Mouse (Mus musculus) embryonic facial prominence, embryonic 13.5 days (tissue): ENCODE measurements at regions not wholly inside any gene's neighbourhood (a gene's known extent, or its start where the extent isn't known, plus 50 kb on each side); places are given as distances from the start of the nearest gene placed in this dataset.

ENCODE experiments used
- ATAC-seq: fragments of 200-750 bp; cut with Nextera tagmentation; 2 replicates; pipeline ENCODE4 v1.8.0; 2017; ENCODE audit warnings: low read depth; ENCODE audit not compliant: insufficient number of reproducible peaks, insufficient read depth, low FRiP score, low TSS enrichment
- H3K27ac ChIP-seq: fragments of 300-500 bp; sonication (generic); 2 replicates; pipeline ENCODE4 v1.5.1; 2015; ENCODE audit warnings: moderate library complexity, mild to moderate bottlenecking, inconsistent platforms
- H3K27me3 ChIP-seq: fragments of 300-500 bp; sonication (generic); 2 replicates; pipeline ENCODE4 v1.6.1; 2015; ENCODE audit warnings: mild to moderate bottlenecking, inconsistent platforms
- H3K36me3 ChIP-seq: fragments of 300-500 bp; sonication (generic); 2 replicates; pipeline ENCODE4 v1.6.1; 2015; ENCODE audit warnings: mild to moderate bottlenecking, inconsistent platforms
- H3K4me1 ChIP-seq: fragments of 300-500 bp; sonication (generic); 2 replicates; pipeline ENCODE4 v1.6.1; 2015; ENCODE audit warnings: inconsistent platforms
- H3K4me2 ChIP-seq: fragments of 300-500 bp; sonication (generic); 2 replicates; pipeline ENCODE4 v1.6.1; 2015; ENCODE audit warnings: moderate library complexity, mild to moderate bottlenecking, inconsistent platforms
- H3K4me3 ChIP-seq: fragments of 300-500 bp; sonication (generic); 2 replicates; pipeline ENCODE4 v1.5.1; 2015; ENCODE audit warnings: mild to moderate bottlenecking, inconsistent platforms
- H3K9ac ChIP-seq: fragments of 300-500 bp; sonication (generic); 2 replicates; pipeline ENCODE4 v1.6.1; 2015; ENCODE audit warnings: mild to moderate bottlenecking, inconsistent platforms
- H3K9me3 ChIP-seq: fragments of 300-500 bp; sonication (generic); 2 replicates; pipeline ENCODE4 v1.6.1; 2016; ENCODE audit warnings: inconsistent platforms
- WGBS: fragments of 180-500 bp; shearing (Covaris S2); methylation state at CpG from one replicate; pipeline ENCODE4 v1.1.7; 2015; ENCODE audit warnings: mixed read lengths; 5-methylcytosine and 5-hydroxymethylcytosine counted together

- no peak overlapping the region for H3K4me3 ChIP-seq
- no peak overlapping the region for H3K27ac ChIP-seq
- no peaks in the 10 kb centered on the region for H3K36me3 ChIP-seq
- H3K9me3 ChIP-seq, result no peaks in the 10 kb centered on the region
- no peaks in the 10 kb centered on the region for H3K27me3 ChIP-seq
- ATAC-seq, result no peak
- no peaks in the 10 kb centered on the region for H3K4me1 ChIP-seq
- WGBS, result 86% methylated on average over 3 of the region's 3 CpGs
- H3K9ac ChIP-seq, result no peak overlapping the region
- H3K4me2 ChIP-seq, result no peak overlapping the region
Measured at GRCm38 (mm10) chr3:80285246-80285645, 400.9 kb downstream of the Fam198b start.

GRCm38 (mm10) chr3:80293485-80293884, 409.2 kb downstream of the Fam198b start:
- no peak for ATAC-seq
- WGBS, result 83% methylated on average over 4 of the region's 4 CpGs

GRCm38 (mm10) chr3:80307632-80308031, 423.3 kb downstream of the Fam198b start:
- H3K4me2 ChIP-seq, result no peak overlapping the region
- H3K27me3 ChIP-seq, result no peaks in the 10 kb centered on the region
- no peaks in the 10 kb centered on the region for H3K36me3 ChIP-seq
- H3K4me1 ChIP-seq, result no peaks in the 10 kb centered on the region
- no peak overlapping the region for H3K4me3 ChIP-seq
- WGBS, result 74% methylated on average over 4 of the region's 4 CpGs
- no peaks in the 10 kb centered on the region for H3K9me3 ChIP-seq
- H3K9ac ChIP-seq, result no peak overlapping the region
- ATAC-seq, result no peak
- H3K27ac ChIP-seq, result no peak overlapping the region

More at GRCm38 (mm10) chr3:80293485-80293884, 409.2 kb downstream of the Fam198b start:
- H3K4me2 ChIP-seq, result no peak overlapping the region
- H3K9ac ChIP-seq, result no peak overlapping the region
- H3K36me3 ChIP-seq, result no peaks in the 10 kb centered on the region
- no peaks in the 10 kb centered on the region for H3K27me3 ChIP-seq
- no peaks in the 10 kb centered on the region for H3K4me1 ChIP-seq
- H3K9me3 ChIP-seq, result no peaks in the 10 kb centered on the region
- no peak overlapping the region for H3K27ac ChIP-seq
- H3K4me3 ChIP-seq, result no peak overlapping the region

GRCm38 (mm10) chr3:80309931-80310330, 425.6 kb downstream of the Fam198b start:
- H3K27me3 ChIP-seq, result no peaks in the 10 kb centered on the region
- no peak overlapping the region for H3K27ac ChIP-seq
- no peaks in the 10 kb centered on the region for H3K9me3 ChIP-seq
- ATAC-seq, result no peak
- H3K9ac ChIP-seq, result no peak overlapping the region
- H3K4me2 ChIP-seq, result no peak overlapping the region
- H3K4me3 ChIP-seq, result no peak overlapping the region
- H3K4me1 ChIP-seq, result no peaks in the 10 kb centered on the region
- H3K36me3 ChIP-seq, result no peaks in the 10 kb centered on the region
- 67% methylated on average over 4 of the region's 4 CpGs for WGBS

- Histone ChIP-seq H3K27me3 (no peaks in the 10 kb centered on the region), H3K4me3 (no peak overlapping the region), H3K36me3 (no peaks in the 10 kb centered on the region), H3K27ac (no peak overlapping the region), H3K4me2 (no peak overlapping the region), H3K9ac (no peak overlapping the region), H3K9me3 (no peaks in the 10 kb centered on the region), H3K4me1 (no peaks in the 10 kb centered on the region)
- ATAC-seq, result no peak
- WGBS, result 81% methylated on average over 2 of the region's 2 CpGs
Measured at GRCm38 (mm10) chr3:80311689-80312088, 427.4 kb downstream of the Fam198b start.

- Histone ChIP-seq H3K36me3 (no peaks in the 10 kb centered on the region), H3K9ac (no peak overlapping the region), H3K27me3 (no peaks in the 10 kb centered on the region), H3K4me2 (no peak overlapping the region), H3K4me3 (no peak overlapping the region), H3K27ac (no peak overlapping the region), H3K4me1 (no peaks in the 10 kb centered on the region), H3K9me3 (no peaks in the 10 kb centered on the region)
- WGBS, result 74% methylated on average over 3 of the region's 3 CpGs
- no peak for ATAC-seq
Measured at GRCm38 (mm10) chr3:80322291-80322690, 438.0 kb downstream of the Fam198b start.

- H3K9ac ChIP-seq, result no peak overlapping the region
- ATAC-seq, result no peak
- H3K4me2 ChIP-seq, result no peak overlapping the region
- H3K4me3 ChIP-seq, result no peak overlapping the region
- no peaks in the 10 kb centered on the region for H3K9me3 ChIP-seq
- no peaks in the 10 kb centered on the region for H3K36me3 ChIP-seq
- no peak overlapping the region for H3K27ac ChIP-seq
- H3K4me1 ChIP-seq, result no peaks in the 10 kb centered on the region
- 73% methylated on average over 2 of the region's 2 CpGs for WGBS
- H3K27me3 ChIP-seq, result no peaks in the 10 kb centered on the region
Measured at GRCm38 (mm10) chr3:80324726-80325125, 440.4 kb downstream of the Fam198b start.

GRCm38 (mm10) chr3:80331776-80332175, 447.4 kb downstream of the Fam198b start:
- no peak for ATAC-seq
- Histone ChIP-seq H3K4me3 (no peak overlapping the region), H3K9me3 (no peaks in the 10 kb centered on the region), H3K9ac (no peak overlapping the region), H3K4me1 (no peaks in the 10 kb centered on the region), H3K27me3 (no peaks in the 10 kb centered on the region), H3K36me3 (no peaks in the 10 kb centered on the region), H3K27ac (no peak overlapping the region), H3K4me2 (no peak overlapping the region)
- WGBS, result 75% methylated on average over 3 of the region's 3 CpGs

- Histone ChIP-seq H3K27me3 (no peaks in the 10 kb centered on the region), H3K4me2 (no peak overlapping the region), H3K4me1 (no peaks in the 10 kb centered on the region), H3K9me3 (no peaks in the 10 kb centered on the region), H3K9ac (no peak overlapping the region), H3K4me3 (no peak overlapping the region), H3K36me3 (no peaks in the 10 kb centered on the region), H3K27ac (no peak overlapping the region)
- WGBS, result 62% methylated on average over 4 of the region's 4 CpGs
- no peak for ATAC-seq
Measured at GRCm38 (mm10) chr3:80334446-80334893, 450.1 kb downstream of the Fam198b start.

GRCm38 (mm10) chr3:80336123-80336674, 451.9 kb downstream of the Fam198b start:
- no peaks in the 10 kb centered on the region for H3K27me3 ChIP-seq
- H3K9ac ChIP-seq, result no peak overlapping the region
- H3K36me3 ChIP-seq, result no peaks in the 10 kb centered on the region
- H3K4me3 ChIP-seq, result no peak overlapping the region
- ATAC-seq, result peak; percentile 72; the same call in 1 of the 2 replicates
- H3K9me3 ChIP-seq, result no peaks in the 10 kb centered on the region
- no peaks in the 10 kb centered on the region for H3K4me1 ChIP-seq
- 91% methylated on average over 8 of the region's 8 CpGs for WGBS
- no peak overlapping the region for H3K4me2 ChIP-seq
- H3K27ac ChIP-seq, result no peak overlapping the region

GRCm38 (mm10) chr3:80367972-80368371, 434.7 kb downstream of the Gria2 start:
- Histone ChIP-seq H3K4me1 (no peaks in the 10 kb centered on the region), H3K27ac (no peak overlapping the region), H3K27me3 (no peaks in the 10 kb centered on the region), H3K36me3 (no peaks in the 10 kb centered on the region), H3K4me3 (no peak overlapping the region), H3K9me3 (no peaks in the 10 kb centered on the region), H3K4me2 (no peak overlapping the region), H3K9ac (no peak overlapping the region)
- ATAC-seq, result no peak

- no peak for ATAC-seq
- Histone ChIP-seq H3K27ac (no peak overlapping the region), H3K4me1 (no peaks in the 10 kb centered on the region), H3K9ac (no peak overlapping the region), H3K9me3 (no peaks in the 10 kb centered on the region), H3K4me3 (no peak overlapping the region), H3K36me3 (no peaks in the 10 kb centered on the region), H3K27me3 (no peaks in the 10 kb centered on the region), H3K4me2 (no peak overlapping the region)
- 87% methylated on average over 4 of the region's 4 CpGs for WGBS
Measured at GRCm38 (mm10) chr3:80369214-80369941, 433.3 kb downstream of the Gria2 start.
